Mouse (Mus musculus): Measurements from ENCODE around the gene BC017158. TPM values are rescaled to one million over a fixed set of nuclear protein-coding genes. Genes with fewer than 3 reads are reported as not detected.

The BC017158 gene
- polyA plus RNA-seq, 1 experiment from 2014 or later, result 22.1 TPM

GRCm38 (mm10) chr7:128282532-128283244 lies 15.3 kb downstream of the BC017158 start:
- 29% methylated on average over 7 of the region's 7 CpGs for WGBS
- peaks cover 55% of the 10 kb centered on the region for H3K36me3 ChIP-seq

GRCm38 (mm10) chr7:128281765-128282164 lies 16.2 kb downstream of the BC017158 start:
- no peaks in the 10 kb centered on the region for H3K9me3 ChIP-seq
- ATAC-seq (ENCODE audit: insufficient number of reproducible peaks, insufficient read depth, low FRiP score, low TSS enrichment, low read depth), result no peak
- H3K27me3 ChIP-seq, result no peaks in the 10 kb centered on the region
- H3K4me1 ChIP-seq, result no peaks in the 10 kb centered on the region
- H3K4me2 ChIP-seq, result no peak overlapping the region
- peaks cover 52% of the 10 kb centered on the region for H3K36me3 ChIP-seq
- H3K9ac ChIP-seq, result no peak overlapping the region
- no peak overlapping the region for H3K27ac ChIP-seq
- H3K4me3 ChIP-seq, result no peak overlapping the region
- WGBS, result 92% methylated on average over 11 of the region's 11 CpGs

More at GRCm38 (mm10) chr7:128282532-128283244, 15.3 kb downstream of the BC017158 start:
- no peak overlapping the region for H3K9ac ChIP-seq
- H3K4me3 ChIP-seq, result no peak overlapping the region
- H3K9me3 ChIP-seq, result no peaks in the 10 kb centered on the region
- no peaks in the 10 kb centered on the region for H3K27me3 ChIP-seq
- H3K4me2 ChIP-seq, result no peak overlapping the region
- no peak overlapping the region for H3K27ac ChIP-seq
- ATAC-seq (ENCODE audit: insufficient number of reproducible peaks, insufficient read depth, low FRiP score, low TSS enrichment, low read depth), result no peak
- H3K4me1 ChIP-seq, result no peaks in the 10 kb centered on the region

GRCm38 (mm10) chr7:128279750-128280149 lies 18.2 kb downstream of the BC017158 start:
- WGBS, result 89% methylated on average over 4 of the region's 4 CpGs
- Histone ChIP-seq H3K4me1 (no peaks in the 10 kb centered on the region), H3K4me3 (no peak overlapping the region), H3K36me3 (peaks cover 58% of the 10 kb centered on the region), H3K4me2 (no peak overlapping the region), H3K27ac (no peak overlapping the region), H3K9ac (no peak overlapping the region), H3K9me3 (no peaks in the 10 kb centered on the region), H3K27me3 (no peaks in the 10 kb centered on the region)
- no peak for ATAC-seq (ENCODE audit: insufficient number of reproducible peaks, insufficient read depth, low FRiP score, low TSS enrichment, low read depth)

GRCm38 (mm10) chr7:128276051-128276450 lies 21.9 kb downstream of the BC017158 start:
- H3K27ac ChIP-seq, result no peak overlapping the region
- H3K36me3 ChIP-seq, result peaks cover 93% of the 10 kb centered on the region
- H3K9me3 ChIP-seq, result no peaks in the 10 kb centered on the region
- ATAC-seq (ENCODE audit: insufficient number of reproducible peaks, insufficient read depth, low FRiP score, low TSS enrichment, low read depth), result no peak
- H3K9ac ChIP-seq, result no peak overlapping the region
- WGBS, result 90% methylated on average over 6 of the region's 6 CpGs
- H3K4me1 ChIP-seq, result no peaks in the 10 kb centered on the region
- no peak overlapping the region for H3K4me3 ChIP-seq
- H3K4me2 ChIP-seq, result no peak overlapping the region
- H3K27me3 ChIP-seq, result no peaks in the 10 kb centered on the region

GRCm38 (mm10) chr7:128271496-128271895 lies 26.5 kb downstream of the BC017158 start:
- H3K4me3 ChIP-seq, result no peak overlapping the region
- no peak overlapping the region for H3K4me2 ChIP-seq
- no peaks in the 10 kb centered on the region for H3K27me3 ChIP-seq
- ATAC-seq (ENCODE audit: insufficient number of reproducible peaks, insufficient read depth, low FRiP score, low TSS enrichment, low read depth), result no peak
- H3K9ac ChIP-seq, result no peak overlapping the region
- H3K9me3 ChIP-seq, result no peaks in the 10 kb centered on the region
- H3K36me3 ChIP-seq, result peaks cover 64% of the 10 kb centered on the region
- 95% methylated on average over 9 of the region's 9 CpGs for WGBS
- no peak overlapping the region for H3K27ac ChIP-seq
- H3K4me1 ChIP-seq, result no peaks in the 10 kb centered on the region

GRCm38 (mm10) chr7:128270431-128270850 lies 27.5 kb downstream of the BC017158 start:
- H3K27ac ChIP-seq, result no peak overlapping the region
- no peaks in the 10 kb centered on the region for H3K4me1 ChIP-seq
- no peak; the same call in 1 of the 2 replicates for ATAC-seq (ENCODE audit: insufficient number of reproducible peaks, insufficient read depth, low FRiP score, low TSS enrichment, low read depth)
- no peaks in the 10 kb centered on the region for H3K9me3 ChIP-seq
- no peak overlapping the region for H3K9ac ChIP-seq
- no peaks in the 10 kb centered on the region; the same call in 1 of the 2 replicates for H3K27me3 ChIP-seq
- 64% methylated on average over 13 of the region's 13 CpGs for WGBS
- peaks cover 54% of the 10 kb centered on the region for H3K36me3 ChIP-seq
- no peak overlapping the region for H3K4me2 ChIP-seq
- H3K4me3 ChIP-seq, result no peak overlapping the region

- H3K36me3 ChIP-seq, result peaks cover 27% of the 10 kb centered on the region
- no peaks in the 10 kb centered on the region; the same call in 1 of the 2 replicates for H3K27me3 ChIP-seq
- H3K9ac ChIP-seq, result no peak overlapping the region
- no peak overlapping the region for H3K4me3 ChIP-seq
- no peak for ATAC-seq (ENCODE audit: insufficient number of reproducible peaks, insufficient read depth, low FRiP score, low TSS enrichment, low read depth)
- H3K4me2 ChIP-seq, result no peak overlapping the region
- H3K4me1 ChIP-seq, result no peaks in the 10 kb centered on the region
- 82% methylated on average over 7 of the region's 7 CpGs for WGBS
- H3K9me3 ChIP-seq, result no peaks in the 10 kb centered on the region
- H3K27ac ChIP-seq, result no peak overlapping the region
These were observed 30.2 kb downstream of the BC017158 start for GRCm38 (mm10) chr7:128267813-128268212.

- Histone ChIP-seq H3K27ac (no peak overlapping the region), H3K9ac (no peak overlapping the region), H3K27me3 (no peaks in the 10 kb centered on the region; the same call in 1 of the 2 replicates), H3K4me1 (no peaks in the 10 kb centered on the region), H3K9me3 (no peaks in the 10 kb centered on the region), H3K36me3 (peaks cover 24% of the 10 kb centered on the region), H3K4me2 (no peak overlapping the region), H3K4me3 (no peak overlapping the region)
- ATAC-seq (ENCODE audit: insufficient number of reproducible peaks, insufficient read depth, low FRiP score, low TSS enrichment, low read depth), result no peak
- WGBS, result 62% methylated on average over 13 of the region's 13 CpGs
These were observed 30.6 kb downstream of the BC017158 start for GRCm38 (mm10) chr7:128267391-128267790.

- H3K9me3 ChIP-seq, result no peaks in the 10 kb centered on the region
- WGBS, result 82% methylated on average over 5 of the region's 5 CpGs
- no peak overlapping the region for H3K9ac ChIP-seq
- no peak overlapping the region for H3K4me2 ChIP-seq
- no peaks in the 10 kb centered on the region; the same call in 1 of the 2 replicates for H3K27me3 ChIP-seq
- no peak overlapping the region for H3K27ac ChIP-seq
- H3K4me1 ChIP-seq, result no peaks in the 10 kb centered on the region
- no peak overlapping the region for H3K4me3 ChIP-seq
- peaks cover 11% of the 10 kb centered on the region for H3K36me3 ChIP-seq
- no peak for ATAC-seq (ENCODE audit: insufficient number of reproducible peaks, insufficient read depth, low FRiP score, low TSS enrichment, low read depth)
These were observed 31.9 kb downstream of the BC017158 start for GRCm38 (mm10) chr7:128266056-128266455.

- Histone ChIP-seq H3K27me3 (no peaks in the 10 kb centered on the region; the same call in 1 of the 2 replicates), H3K9me3 (no peaks in the 10 kb centered on the region), H3K9ac (no peak within 1 kb of the TSS), H3K4me2 (no peak within 1 kb of the TSS), H3K36me3 (peaks cover 4% of the 10 kb centered on the region), H3K4me1 (no peaks in the 10 kb centered on the region), H3K4me3 (no peak within 1 kb of the TSS), H3K27ac (no peak within 1 kb of the TSS)
- ATAC-seq (ENCODE audit: insufficient number of reproducible peaks, insufficient read depth, low FRiP score, low TSS enrichment, low read depth), result no peak
- WGBS, result 74% methylated on average over 6 of the region's 6 CpGs
These were observed 32.6 kb downstream of the BC017158 start, which contains the start of gene Slc5a2 for GRCm38 (mm10) chr7:128265411-128265810. Slc5a2 (plus strand) TSS chr7:128265657.

- Histone ChIP-seq H3K36me3 (peaks cover 6% of the 10 kb centered on the region), H3K4me2 (no peak overlapping the region), H3K27me3 (no peaks in the 10 kb centered on the region), H3K4me3 (no peak overlapping the region), H3K27ac (no peak overlapping the region), H3K9me3 (no peaks in the 10 kb centered on the region), H3K4me1 (peaks cover 18% of the 10 kb centered on the region), H3K9ac (no peak overlapping the region)
- ATAC-seq (ENCODE audit: insufficient number of reproducible peaks, insufficient read depth, low FRiP score, low TSS enrichment, low read depth), result no peak
- 47% methylated on average over 5 of the region's 5 CpGs for WGBS
These were observed 41.1 kb downstream of the BC017158 start for GRCm38 (mm10) chr7:128256783-128257334.

- H3K4me3 ChIP-seq, result no peak overlapping the region
- no peak overlapping the region for H3K4me2 ChIP-seq
- peaks cover 23% of the 10 kb centered on the region for H3K4me1 ChIP-seq
- H3K9ac ChIP-seq, result no peak overlapping the region
- H3K27ac ChIP-seq, result no peak overlapping the region
- no peaks in the 10 kb centered on the region for H3K9me3 ChIP-seq
- H3K27me3 ChIP-seq, result no peaks in the 10 kb centered on the region
- 89% methylated on average over 5 of the region's 5 CpGs for WGBS
- no peak for ATAC-seq (ENCODE audit: insufficient number of reproducible peaks, insufficient read depth, low FRiP score, low TSS enrichment, low read depth)
- peaks cover 13% of the 10 kb centered on the region for H3K36me3 ChIP-seq
These were observed 42.2 kb downstream of the BC017158 start for GRCm38 (mm10) chr7:128255757-128256156.

Data from embryonic facial prominence, embryonic 13.5 days (tissue).